ENCODE assay signal across 20 mouse cellular contexts in the genomic region with DNA sequence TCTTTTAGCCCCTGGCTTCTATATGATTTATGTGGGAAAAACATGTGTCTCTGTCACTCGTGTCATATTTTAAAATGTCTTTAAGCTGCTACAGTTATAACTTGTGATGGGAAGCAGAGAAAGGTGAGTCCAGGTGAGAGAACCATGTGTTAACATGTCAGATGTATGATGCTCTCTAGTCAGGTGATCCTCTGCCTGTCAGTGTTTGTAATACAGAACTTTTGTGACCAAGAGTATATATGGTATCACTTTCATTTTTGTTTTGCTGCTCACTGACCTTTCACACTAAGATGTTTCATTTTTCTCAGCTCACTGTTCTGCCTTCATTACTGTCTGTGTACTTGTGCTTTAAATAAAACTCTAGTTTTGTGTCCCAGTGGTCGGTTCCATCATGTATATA.
A peak's percentile ranks its signal among the peaks of the same experiment; 100 is the strongest.
DNase-seq lines count a peak whose midpoint lies in the region; ATAC-seq and TF ChIP-seq lines count a peak whose summit lies in the region.
"Had no signal": no experiment of that assay in that cellular context is flagged by ENCODE, and none has a peak within 500 bp of the region (broad histone marks: within the 10 kb centered on the region; RNA-seq: fewer than 3 reads in every experiment).

No protein-coding gene starts in this region.

- TF ChIP-seq CTCF in liver, postnatal 0 days (IDR thresholded peaks at IDR 0.05; ENCODE audit: low read depth): no peak

- H3K27me3 ChIP-seq in neural tube, embryonic 15.5 days (replicated peaks): no peaks in the 10 kb centered on the region
- H3K27me3 ChIP-seq in liver, postnatal 0 days (ENCODE audit: insufficient read depth, low read length): no peaks in the 10 kb centered on the region
- H3K27me3 ChIP-seq: embryonic facial prominence, embryonic 12.5 days; forebrain, embryonic 15.5 days; heart, embryonic 13.5 days; hindbrain, embryonic 15.5 days; intestine, embryonic 15.5 days had no signal

- peaks cover 11% of the 10 kb centered on the region; the same call in 1 of the 2 replicates for H3K4me1 ChIP-seq in neural tube, embryonic 15.5 days
- H3K4me1 ChIP-seq in liver, postnatal 0 days (ENCODE audit: insufficient read depth): 0 out of 2 replicates have a peak, but pooled peaks cover 2% of the 10 kb centered on the region
- H3K4me1 ChIP-seq: forebrain, embryonic 15.5 days; heart, embryonic 13.5 days; intestine, embryonic 15.5 days had no signal

- no peak for TF ChIP-seq EP300 in liver, postnatal 0 days (IDR thresholded peaks at IDR 0.05; ENCODE audit: low read depth)

- WGBS in neural tube, embryonic 15.5 days: 91% methylated on average over 2 of the region's 2 CpGs
- 70% methylated on average over 2 of the region's 2 CpGs for WGBS in liver, postnatal 0 days (ENCODE audit: insufficient replicate concordance)

- H3K36me3 ChIP-seq in neural tube, embryonic 15.5 days: no peaks in the 10 kb centered on the region
- no peaks in the 10 kb centered on the region for H3K36me3 ChIP-seq in liver, postnatal 0 days (replicated peaks; ENCODE audit: insufficient read depth, low read length)
- H3K36me3 ChIP-seq: embryonic facial prominence, embryonic 12.5 days; forebrain, embryonic 15.5 days; heart, embryonic 13.5 days; hindbrain, embryonic 15.5 days; intestine, embryonic 15.5 days had no signal

- no peak overlapping the region for H3K9ac ChIP-seq in neural tube, embryonic 15.5 days (replicated peaks)
- H3K9ac ChIP-seq in liver, postnatal 0 days (replicated peaks): no peak overlapping the region
- H3K9ac ChIP-seq: embryonic facial prominence, embryonic 12.5 days; forebrain, embryonic 15.5 days; heart, embryonic 13.5 days; hindbrain, embryonic 15.5 days; intestine, embryonic 15.5 days had no signal

- no peak overlapping the region for H3K4me3 ChIP-seq in neural tube, embryonic 15.5 days (replicated peaks)
- no peak overlapping the region for H3K4me3 ChIP-seq in liver, postnatal 0 days (ENCODE audit: low read depth, low read length)
- H3K4me3 ChIP-seq: embryonic facial prominence, embryonic 12.5 days; forebrain, embryonic 15.5 days; heart, embryonic 13.5 days; hindbrain, embryonic 15.5 days; intestine, embryonic 15.5 days had no signal

- H3K9me3 ChIP-seq in neural tube, embryonic 15.5 days (replicated peaks): no peaks in the 10 kb centered on the region
- no peaks in the 10 kb centered on the region for H3K9me3 ChIP-seq in liver, postnatal 0 days (ENCODE audit: low read length)
- H3K9me3 ChIP-seq: embryonic facial prominence, embryonic 12.5 days; forebrain, embryonic 15.5 days; G1E; heart, embryonic 13.5 days; hindbrain, embryonic 15.5 days; intestine, embryonic 15.5 days had no signal

- no peak overlapping the region for H3K4me2 ChIP-seq in neural tube, embryonic 15.5 days
- H3K4me2 ChIP-seq in liver, postnatal 0 days (ENCODE audit: low read depth, low read length): no peak overlapping the region
- H3K4me2 ChIP-seq: embryonic facial prominence, embryonic 12.5 days; forebrain, embryonic 15.5 days; heart, embryonic 13.5 days; hindbrain, embryonic 15.5 days; intestine, embryonic 15.5 days had no signal

- no peak overlapping the region for H3K27ac ChIP-seq in neural tube, embryonic 15.5 days (replicated peaks)
- H3K27ac ChIP-seq in liver, postnatal 0 days (ENCODE audit: low read depth): no peak overlapping the region
- H3K27ac ChIP-seq: embryonic facial prominence, embryonic 12.5 days; forebrain, embryonic 15.5 days; heart, embryonic 13.5 days; hindbrain, embryonic 15.5 days; intestine, embryonic 15.5 days had no signal

- ATAC-seq in activated CD4-positive, CD25-positive, alpha-beta regulatory T cell, adult 4 months: peak; percentile 66
- ATAC-seq in inflammation-experienced regulatory T-cells, adult 6 months: peak; percentile 81
- no peak for ATAC-seq in neural tube, embryonic 15.5 days (ENCODE audit: low FRiP score)
- ATAC-seq in liver, postnatal 0 days: no peak
- ATAC-seq: forebrain, embryonic 15.5 days; intestine, embryonic 15.5 days had no signal

- peak; percentile 4 for DNase-seq in CD4-positive, CD25-positive, alpha-beta regulatory T cell, adult 2 months (ENCODE audit: low read depth, low spot score)
- no peak for DNase-seq in thymus, postnatal 36 days
- DNase-seq in liver, postnatal 0 days: no peak
- no peak for DNase-seq in thymus, adult 18-20 months
- DNase-seq: adrenal gland, adult 2 months; adrenal gland, postnatal 36 days; cerebellum, adult 2 months; cerebellum, postnatal 10 days; embryo, embryonic 11 days; gastrocnemius, postnatal 36 days; heart, postnatal 36 days had no signal

Comparison
In these comparisons a context has a peak if more than half of its experiments do, and no peak if none do; other contexts are left out.
1. ATAC-seq: peak in activated CD4-positive, CD25-positive, alpha-beta regulatory T cell, adult 4 months (single experiment) and inflammation-experienced regulatory T-cells, adult 6 months (single experiment); none in neural tube, embryonic 15.5 days (single experiment) and liver, postnatal 0 days (single experiment).